Mouse (Mus musculus) hematopoietic stem cell, adult 5-6 weeks (primary cell): ENCODE results near the gene Rpl29. TPM values are rescaled to one million over a fixed set of nuclear protein-coding genes. Genes with fewer than 3 reads are reported as not detected.

Source experiments
- ATAC-seq, 2 experiments: fragments of 125-278 bp in 1 of 2; replicated peaks in 1 of 2; 2 replicates each; pipeline ENCODE4 v1.8.0; 2016 to 2017; ENCODE audit warnings: inconsistent platforms in 2 of 2, mild to moderate bottlenecking in 2 of 2, moderate number of reproducible peaks in 2 of 2, low read depth in 1 of 2, moderate TSS enrichment in 1 of 2; ENCODE audit not compliant: low FRiP score in 2 of 2, poor library complexity in 2 of 2, severe bottlenecking in 2 of 2, insufficient read depth in 1 of 2, low TSS enrichment in 1 of 2
- total RNA-seq: library from RNA; stranded (forward); fragments of 172-1452, 232-1000 nt; gene quantifications from 2 replicates; pipeline ENCODE4 v1.2.3, GENCODE M21; 2017

The Rpl29 gene
- total RNA-seq, 1 experiment from 2014 or later, result 1,409 TPM

- ATAC-seq, result peak; percentile 92 to 96
Observed at GRCm38 (mm10) chr9:106476924-106477484, 47.8 kb downstream of the Rpl29 start, which contains the start of gene Parp3. TSS of gene Parp3 (minus strand) at chr9:106476949.

DNA sequence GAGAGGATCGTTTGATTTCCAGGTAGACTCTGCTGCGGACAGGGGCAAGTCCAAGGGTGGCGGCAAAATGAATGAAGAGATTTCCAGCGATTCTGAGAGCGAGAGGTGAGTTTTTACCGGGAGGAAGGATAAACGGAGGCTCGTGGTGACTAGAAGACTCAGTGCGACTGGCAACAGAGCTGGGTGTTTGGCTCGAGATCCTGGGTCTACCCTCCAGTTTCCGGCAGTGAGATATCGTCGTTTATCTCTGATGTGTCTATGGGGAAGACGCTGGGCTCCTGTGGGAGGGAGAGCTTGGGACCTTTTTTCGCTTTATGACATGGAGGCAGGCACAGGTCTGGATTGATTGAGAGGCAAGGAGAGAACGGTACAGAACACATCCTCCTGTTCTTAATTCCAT is 48.4 kb downstream of the Rpl29 start:
- no peak for ATAC-seq

- ATAC-seq, result no peak
Observed at GRCm38 (mm10) chr9:106478101-106478500, 48.8 kb downstream of the Rpl29 start.

DNA sequence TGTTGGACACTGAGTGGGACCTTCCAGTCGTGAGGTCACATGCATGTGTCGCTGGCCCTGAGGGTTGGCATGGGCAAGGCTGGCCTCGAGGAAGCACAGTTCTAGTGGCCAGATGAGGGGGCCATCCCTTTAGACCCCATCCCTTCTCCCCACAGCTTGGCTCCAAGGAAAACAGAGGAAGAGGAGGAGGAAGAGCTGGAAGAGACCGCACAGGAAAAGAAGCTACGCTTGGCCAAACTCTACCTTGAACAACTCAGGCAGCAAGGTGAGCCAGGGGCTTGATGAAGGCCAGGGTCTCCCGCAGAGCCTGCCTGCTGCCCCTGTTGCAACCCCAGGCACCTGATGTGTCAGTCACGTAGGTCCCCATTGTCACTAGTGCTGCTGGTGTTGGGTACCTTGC is 51.3 kb downstream of the Rpl29 start:
- ATAC-seq, result no peak

DNA sequence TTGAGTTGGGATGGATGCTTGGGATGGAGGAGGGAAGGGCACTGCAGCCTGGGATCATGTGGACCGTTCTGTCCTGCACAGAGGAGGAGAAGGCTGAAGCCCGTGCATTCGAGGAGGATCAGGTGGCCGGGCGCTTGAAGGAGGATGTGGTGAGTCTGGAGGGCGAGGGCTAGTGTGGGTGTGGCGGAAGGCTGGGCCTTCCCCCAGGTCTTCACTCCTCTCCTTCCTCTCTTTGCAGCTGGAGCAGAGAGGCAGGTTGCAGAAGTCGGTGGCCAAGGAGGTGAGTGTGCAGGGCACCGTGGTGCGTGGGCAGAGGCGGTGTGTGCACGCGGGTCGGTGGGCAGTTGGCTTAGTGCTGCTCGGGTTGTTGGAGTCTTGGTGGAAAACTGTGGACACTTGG is 51.8 kb downstream of the Rpl29 start:
- ATAC-seq, result peak; percentile 9 to 13; a peak in 1 of 4 replicates

Other genes with a start within 250 kb of the Rpl29 start
- gene Ppm1m, start 229.7 kb upstream of the Rpl29 start, total RNA-seq, result 12.0 and 19.9 TPM in 2 replicates
- 34.2 and 64.2 TPM in 2 replicates for gene Twf2, start 226.3 kb upstream of the Rpl29 start, total RNA-seq
- gene Tlr9, start 206.9 kb upstream of the Rpl29 start, total RNA-seq, result 0.84 and 1.4 TPM in 2 replicates
- gene Alas1, start 180.8 kb upstream of the Rpl29 start, total RNA-seq, result 72.1 and 85.4 TPM in 2 replicates
- 13.9 and 14.8 TPM in 2 replicates for gene Poc1a, start 148.4 kb upstream of the Rpl29 start, total RNA-seq
- 4.9 and 13.1 TPM in 2 replicates for gene Dusp7, start 60.8 kb upstream of the Rpl29 start, total RNA-seq
- 16.5 and 26.3 TPM in 2 replicates for gene Acy1, start 8.9 kb downstream of the Rpl29 start, total RNA-seq
- 19.0 and 20.3 TPM in 2 replicates for gene Abhd14b, start 18.0 kb downstream of the Rpl29 start, total RNA-seq
- 22.5 and 32.4 TPM in 2 replicates for gene Abhd14a, start 18.2 kb downstream of the Rpl29 start, total RNA-seq
- gene Pcbp4, start 23.8 kb downstream of the Rpl29 start, total RNA-seq, result 2.1 and 3.3 TPM in 2 replicates
- not detected in 2 replicates for gene Gpr62, start 36.5 kb downstream of the Rpl29 start, total RNA-seq
- gene Rrp9, start 46.5 kb downstream of the Rpl29 start, total RNA-seq, result 42.6 and 43.1 TPM in 2 replicates
- 25.2 and 29.7 TPM in 2 replicates for gene Parp3, start 47.5 kb downstream of the Rpl29 start, total RNA-seq
- not detected in 2 replicates for gene Iqcf1, start 70.5 kb downstream of the Rpl29 start, total RNA-seq
- gene Iqcf5, start 85.1 kb downstream of the Rpl29 start, total RNA-seq, result not detected in 2 replicates
- not detected in 2 replicates for gene Iqcf3, start 132.2 kb downstream of the Rpl29 start, total RNA-seq
- not detected in 2 replicates for gene Iqcf4, start 141.5 kb downstream of the Rpl29 start, total RNA-seq
- gene Iqcf6, start 197.1 kb downstream of the Rpl29 start, total RNA-seq, result not detected in 2 replicates
- not detected in 2 replicates for gene Grm2, start 226.6 kb downstream of the Rpl29 start, total RNA-seq